In the genomic region with DNA sequence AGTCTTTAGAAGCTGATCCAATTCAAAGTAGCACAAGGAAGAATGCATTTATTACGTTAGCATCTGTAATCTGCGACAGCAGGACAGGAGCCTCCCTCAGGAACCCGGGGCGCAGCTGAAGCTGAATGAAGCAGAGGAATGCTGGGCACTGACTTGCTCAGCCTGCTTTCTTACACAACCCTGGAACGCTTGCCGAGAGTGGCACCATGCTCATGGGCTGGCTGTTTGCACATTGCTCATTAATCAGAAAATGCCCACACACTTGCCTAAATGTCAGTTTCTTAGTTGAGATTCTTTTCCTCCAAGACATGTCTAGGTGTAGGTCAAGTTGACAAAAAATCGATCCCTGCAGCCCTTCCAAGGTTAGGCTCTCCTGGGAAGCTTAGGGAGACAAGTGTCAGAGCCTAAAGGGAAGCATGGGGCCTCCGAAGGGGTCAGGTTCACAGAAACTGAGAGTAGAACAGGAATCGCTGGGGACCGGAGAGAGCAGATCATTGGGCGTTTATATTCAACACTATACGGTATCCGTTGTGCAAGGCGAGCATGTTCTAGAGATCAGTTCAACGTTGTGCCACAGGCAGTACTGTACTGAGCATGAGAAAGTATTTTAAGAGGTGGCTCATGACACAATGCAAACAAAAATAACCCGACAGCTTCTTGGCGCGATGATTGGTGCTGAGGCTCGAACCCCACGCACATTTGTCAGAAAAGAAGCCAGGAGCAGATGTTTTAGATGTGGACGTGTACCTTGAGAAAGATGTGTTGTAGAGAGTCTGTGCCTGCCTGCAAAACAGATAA, we compare ENCODE assay signal across 14 mouse cellular contexts. TPM values are rescaled to one million over a fixed set of nuclear protein-coding genes. Genes with fewer than 3 reads are reported as not detected.
DNase-seq lines count a peak whose midpoint lies in the region; TF ChIP-seq lines count a peak whose summit lies in the region.
"Had no signal": no experiment of that assay in that cellular context is flagged by ENCODE, and none has a peak within 500 bp of the region (broad histone marks: within the 10 kb centered on the region; RNA-seq: fewer than 3 reads in every experiment).

No protein-coding gene starts in this region.

- TF ChIP-seq CTCF in left cerebral cortex, adult 2 months (IDR thresholded peaks at IDR 0.05): no peak

- intact Hi-C loops in left cerebral cortex, adult 2 months (cut with DNase I): no loop called here

- DNase-seq in layer of hippocampus, adult 11-12 months (ENCODE audit: low spot score): peak; percentile 31
- no peak for DNase-seq in layer of hippocampus, adult 9-10 months (ENCODE audit: low spot score)
- DNase-seq in gonadal fat pad, adult 2 months (ENCODE audit: low read depth): peak; percentile 94
- peak in 1 of 2 experiments; percentile 29 for DNase-seq in left cerebral cortex, adult 2 months (ENCODE audit: extremely low spot score in 1 of 2, low spot score in 2 of 2)
- peak; percentile 29 to 37 for DNase-seq in lung, postnatal 4 days
- DNase-seq in embryo, embryonic 9.5 days (ENCODE audit: extremely low spot score): no peak
- no peak for DNase-seq in urinary bladder, postnatal 4 days (ENCODE audit: low spot score in 2 of 2)
- DNase-seq in liver: no peak
- DNase-seq: cerebellum, postnatal 25 days; forebrain, postnatal 0 days; kidney, postnatal 36 days had no signal

- H3K4me3 ChIP-seq in left cerebral cortex, adult 2 months: no peak overlapping the region
- H3K4me3 ChIP-seq: hindbrain, embryonic 12.5 days; stomach, embryonic 15.5 days had no signal

- H3K27ac ChIP-seq in left cerebral cortex, adult 2 months: peak overlapping the region; percentile 72
- H3K27ac ChIP-seq: hindbrain, embryonic 12.5 days; liver, embryonic 14.5 days; stomach, embryonic 15.5 days had no signal

RNA-seq across cellular contexts. Expression of gene Map9, which starts 11.4 kb away (rescaled TPM):
- polyA plus RNA-seq in gonadal fat pad, adult 2 months (2012; rRNA removed): 2.7 and 3.3 TPM in 2 replicates
- 10 to 100 TPM; 94.8 TPM for total RNA-seq in left cerebral cortex, adult 2 months (2021)

Comparison
In these comparisons a context has a peak if more than half of its experiments do, and no peak if none do; other contexts are left out.
1. DNase-seq: peak in layer of hippocampus, adult 11-12 months (single experiment), gonadal fat pad, adult 2 months (single experiment) and lung, postnatal 4 days (2 of 2); none in layer of hippocampus, adult 9-10 months (single experiment), embryo, embryonic 9.5 days (single experiment), urinary bladder, postnatal 4 days (0 of 2) and liver (single experiment).